Mouse (Mus musculus) neural tube, embryonic 11.5 days (tissue): Measurements from ENCODE around the gene Fam120a. TPM values are rescaled to one million over a fixed set of nuclear protein-coding genes. Genes with fewer than 3 reads are reported as not detected.

ENCODE experiments used
- ATAC-seq: fragments of 200-750 bp; cut with Nextera tagmentation; 2 replicates; pipeline ENCODE4 v1.8.0; 2017; ENCODE audit warnings: moderate number of reproducible peaks, mild to moderate bottlenecking, moderate TSS enrichment, moderate library complexity; ENCODE audit not compliant: insufficient read depth, low FRiP score, low TSS enrichment
- DNase-seq: peaks from one replicate; pipeline ENCODE4 v3.0.0-alpha.2; 2015; ENCODE audit warnings: low spot score
- H3K27ac ChIP-seq: fragments of 300-500 bp; sonication (generic); 2 replicates; pipeline ENCODE4 v1.5.1; 2014; ENCODE audit warnings: low read depth, mild to moderate bottlenecking, low read length
- H3K27me3 ChIP-seq: fragments of 300-500 bp; sonication (generic); 2 replicates; pipeline ENCODE4 v1.6.1; 2014; ENCODE audit warnings: mild to moderate bottlenecking, low read length, mixed read lengths; ENCODE audit not compliant: control insufficient read depth, insufficient read depth
- H3K36me3 ChIP-seq: fragments of 300-500 bp; sonication (generic); 2 replicates; pipeline ENCODE4 v1.6.1; 2014; ENCODE audit warnings: mild to moderate bottlenecking, low read length, moderate library complexity, mixed read lengths; ENCODE audit not compliant: control insufficient read depth, insufficient read depth
- H3K4me1 ChIP-seq: fragments of 300-500 bp; sonication (generic); 2 replicates; pipeline ENCODE4 v1.6.1; 2014; ENCODE audit warnings: low read length, mixed read lengths; ENCODE audit not compliant: control insufficient read depth, insufficient read depth
- H3K4me2 ChIP-seq: fragments of 300-500 bp; sonication (generic); 2 replicates; pipeline ENCODE4 v1.6.1; 2014; ENCODE audit warnings: low read depth, mild to moderate bottlenecking, moderate library complexity
- H3K4me3 ChIP-seq: fragments of 300-500 bp; sonication (generic); 2 replicates; pipeline ENCODE4 v1.5.1; 2014; ENCODE audit warnings: low read depth, low read length
- H3K9ac ChIP-seq: fragments of 300-500 bp; sonication (generic); 2 replicates; pipeline ENCODE4 v1.6.1; 2014; ENCODE audit warnings: mild to moderate bottlenecking, low read length
- H3K9me3 ChIP-seq: fragments of 300-500 bp; sonication (generic); 2 replicates; pipeline ENCODE4 v1.6.1; 2016; ENCODE audit warnings: low read length; ENCODE audit not compliant: control insufficient read depth
- WGBS: fragments of 180-500 bp; shearing (Covaris S2); extraction: QIAGEN DNeasy Blood & Tissue Kit; methylation state at CpG from one replicate; pipeline ENCODE4 v1.1.7; 2014; 5-methylcytosine and 5-hydroxymethylcytosine counted together
- polyA plus RNA-seq: library from polyadenylated mRNA; unstranded; fragments of >200 nt; fragmentation: Nextera tagmentation; extraction: Ambion mirVana; gene quantifications from 2 replicates; pipeline ENCODE4 v1.2.1, GENCODE M21; 2014

Fam120a gene
- polyA plus RNA-seq, 1 experiment from 2014 or later: 18.6 TPM

- Histone ChIP-seq H3K4me1 (peaks cover 5% of the 10 kb centered on the region; the same call in 1 of the 2 replicates), H3K9me3 (no peaks in the 10 kb centered on the region), H3K9ac (no peak overlapping the region), H3K4me3 (no peak overlapping the region), H3K4me2 (no peak overlapping the region), H3K27me3 (no peaks in the 10 kb centered on the region), H3K36me3 (no peaks in the 10 kb centered on the region), H3K27ac (no peak overlapping the region)
- DNase-seq (no peak), ATAC-seq (no peak)
- 85% methylated on average over 4 of the region's 4 CpGs for WGBS
These were observed 9.2 kb downstream of the Fam120a start for GRCm38 (mm10) chr13:48958608-48959007.

GRCm38 (mm10) chr13:48954825-48955224, 13.0 kb downstream of the Fam120a start:
- ATAC-seq (no peak), DNase-seq (no peak)
- Histone ChIP-seq H3K4me3 (no peak overlapping the region), H3K27ac (no peak overlapping the region), H3K9me3 (no peaks in the 10 kb centered on the region), H3K27me3 (no peaks in the 10 kb centered on the region), H3K9ac (no peak overlapping the region), H3K4me2 (no peak overlapping the region), H3K36me3 (no peaks in the 10 kb centered on the region), H3K4me1 (peaks cover 5% of the 10 kb centered on the region; the same call in 1 of the 2 replicates)
- WGBS: 97% methylated on average over 4 of the region's 4 CpGs

- Histone ChIP-seq H3K9me3 (no peaks in the 10 kb centered on the region), H3K4me3 (no peak overlapping the region), H3K9ac (no peak overlapping the region; the same call in 1 of the 2 replicates), H3K4me1 (no peaks in the 10 kb centered on the region), H3K27me3 (no peaks in the 10 kb centered on the region), H3K4me2 (no peak overlapping the region), H3K36me3 (no peaks in the 10 kb centered on the region; the same call in 1 of the 2 replicates), H3K27ac (no peak overlapping the region)
- DNase-seq: no peak
- 40% methylated on average over 5 of the region's 5 CpGs for WGBS
- ATAC-seq: no peak
These were observed 17.1 kb downstream of the Fam120a start for GRCm38 (mm10) chr13:48950600-48951241.

GRCm38 (mm10) chr13:48948951-48949350, 18.9 kb downstream of the Fam120a start:
- Histone ChIP-seq H3K4me1 (no peaks in the 10 kb centered on the region), H3K9me3 (no peaks in the 10 kb centered on the region), H3K27me3 (no peaks in the 10 kb centered on the region), H3K4me3 (no peak overlapping the region), H3K36me3 (no peaks in the 10 kb centered on the region; the same call in 1 of the 2 replicates), H3K4me2 (no peak overlapping the region), H3K9ac (no peak overlapping the region), H3K27ac (no peak overlapping the region)
- DNase-seq (no peak), ATAC-seq (no peak)
- 88% methylated on average over 6 of the region's 6 CpGs for WGBS

GRCm38 (mm10) chr13:48944571-48944970, 23.2 kb downstream of the Fam120a start:
- H3K4me3 ChIP-seq: no peak overlapping the region
- no peaks in the 10 kb centered on the region; the same call in 1 of the 2 replicates for H3K36me3 ChIP-seq
- no peak overlapping the region for H3K4me2 ChIP-seq
- no peak for DNase-seq
- no peaks in the 10 kb centered on the region for H3K27me3 ChIP-seq
- H3K9ac ChIP-seq: no peak overlapping the region
- no peak overlapping the region for H3K27ac ChIP-seq
- H3K4me1 ChIP-seq: no peaks in the 10 kb centered on the region
- no peak for ATAC-seq
- H3K9me3 ChIP-seq: no peaks in the 10 kb centered on the region
- 87% methylated on average over 1 of the region's 1 CpGs for WGBS

GRCm38 (mm10) chr13:48942471-48942870, 25.3 kb downstream of the Fam120a start:
- no peak overlapping the region for H3K27ac ChIP-seq
- ATAC-seq (no peak), DNase-seq (no peak)
- no peaks in the 10 kb centered on the region; the same call in 1 of the 2 replicates for H3K36me3 ChIP-seq
- no peaks in the 10 kb centered on the region for H3K4me1 ChIP-seq
- H3K4me2 ChIP-seq: no peak overlapping the region
- H3K9ac ChIP-seq: no peak overlapping the region
- no peaks in the 10 kb centered on the region for H3K27me3 ChIP-seq
- 85% methylated on average over 2 of the region's 2 CpGs for WGBS
- no peak overlapping the region for H3K4me3 ChIP-seq
- H3K9me3 ChIP-seq: no peaks in the 10 kb centered on the region

- WGBS: 57% methylated on average over 3 of the region's 3 CpGs
These were observed 26.0 kb downstream of the Fam120a start for GRCm38 (mm10) chr13:48941773-48942172.

GRCm38 (mm10) chr13:48934597-48934996, 33.2 kb downstream of the Fam120a start:
- 86% methylated on average over 6 of the region's 6 CpGs for WGBS
- DNase-seq (no peak), ATAC-seq (no peak)
- peaks cover 3% of the 10 kb centered on the region for H3K36me3 ChIP-seq
- no peak overlapping the region for H3K9ac ChIP-seq
- H3K27me3 ChIP-seq: no peaks in the 10 kb centered on the region
- H3K4me2 ChIP-seq: no peak overlapping the region
- no peaks in the 10 kb centered on the region for H3K9me3 ChIP-seq
- H3K4me3 ChIP-seq: no peak overlapping the region
- no peaks in the 10 kb centered on the region for H3K4me1 ChIP-seq
- H3K27ac ChIP-seq: no peak overlapping the region

More at GRCm38 (mm10) chr13:48941773-48942172, 26.0 kb downstream of the Fam120a start:
- H3K27ac ChIP-seq: no peak overlapping the region
- H3K27me3 ChIP-seq: no peaks in the 10 kb centered on the region
- no peak overlapping the region for H3K9ac ChIP-seq
- no peak overlapping the region for H3K4me2 ChIP-seq
- H3K4me3 ChIP-seq: no peak overlapping the region
- no peaks in the 10 kb centered on the region for H3K4me1 ChIP-seq
- ATAC-seq (no peak), DNase-seq (no peak)
- no peaks in the 10 kb centered on the region for H3K9me3 ChIP-seq
- H3K36me3 ChIP-seq: no peaks in the 10 kb centered on the region; the same call in 1 of the 2 replicates

- Histone ChIP-seq H3K27ac (no peak overlapping the region), H3K4me3 (no peak overlapping the region), H3K9me3 (no peaks in the 10 kb centered on the region), H3K4me1 (no peaks in the 10 kb centered on the region), H3K27me3 (no peaks in the 10 kb centered on the region), H3K9ac (no peak overlapping the region), H3K4me2 (no peak overlapping the region), H3K36me3 (peaks cover 3% of the 10 kb centered on the region)
- DNase-seq (no peak), ATAC-seq (no peak)
- 89% methylated on average over 3 of the region's 3 CpGs for WGBS
These were observed 35.1 kb downstream of the Fam120a start for GRCm38 (mm10) chr13:48932692-48933091.
